10 mouse cellular contexts compared by ENCODE assay signal in the genomic region with DNA sequence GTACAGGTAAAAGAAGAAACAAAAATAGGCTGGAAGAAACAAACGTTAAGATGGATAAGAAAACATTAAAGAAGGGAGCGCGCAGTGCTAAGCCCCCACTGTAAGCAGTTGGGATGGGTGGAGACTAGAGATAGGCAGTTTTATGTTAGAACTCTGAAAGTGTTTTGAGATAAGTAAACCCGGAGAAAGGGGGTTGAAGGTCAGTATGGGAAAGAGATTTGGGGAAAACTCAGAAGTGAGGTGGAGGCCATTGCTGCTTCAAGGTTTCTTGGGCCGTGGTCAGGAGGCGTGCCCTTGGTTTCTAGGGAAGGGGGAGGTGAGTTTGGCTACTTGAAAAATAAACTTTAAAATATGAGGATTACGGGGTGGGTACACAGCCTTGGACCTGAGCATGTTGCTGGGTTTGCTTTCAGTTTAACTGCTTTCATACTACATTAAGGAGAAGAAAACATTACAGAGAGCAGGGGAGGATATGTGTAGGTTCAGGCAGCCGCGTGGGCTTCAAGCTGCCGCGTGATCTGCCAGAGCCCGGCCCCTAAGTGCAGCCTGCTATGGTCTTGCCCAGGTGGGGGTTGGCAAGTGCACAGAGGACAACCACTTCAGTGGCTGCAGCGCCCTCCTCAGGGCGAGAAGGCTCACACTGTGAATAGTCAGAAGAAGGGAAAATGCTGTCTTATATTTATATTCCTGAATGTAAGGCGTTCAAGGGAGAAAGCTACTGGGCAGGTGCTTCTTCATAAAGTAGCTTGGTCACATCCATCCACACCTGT. TPM values are rescaled to one million over a fixed set of nuclear protein-coding genes. Genes with fewer than 3 reads are reported as not detected.
DNase-seq lines count a peak whose midpoint lies in the region; ATAC-seq and TF ChIP-seq lines count a peak whose summit lies in the region.
"Had no signal": no experiment of that assay in that cellular context is flagged by ENCODE, and none has a peak within 500 bp of the region (broad histone marks: within the 10 kb centered on the region; RNA-seq: fewer than 3 reads in every experiment).

No protein-coding gene starts in this region.

- H3K9me3 ChIP-seq in forebrain, postnatal 0 days (ENCODE audit: low read length) = no peaks in the 10 kb centered on the region
- H3K9me3 ChIP-seq in forebrain, embryonic 15.5 days = no peaks in the 10 kb centered on the region
- no peaks in the 10 kb centered on the region for H3K9me3 ChIP-seq in ES-Bruce4 (replicated peaks; ENCODE audit: control insufficient read depth, insufficient read depth, low read length, poor library complexity, severe bottlenecking)
- H3K9me3 ChIP-seq in intestine, embryonic 15.5 days = no peaks in the 10 kb centered on the region
- H3K9me3 ChIP-seq in midbrain, embryonic 14.5 days (ENCODE audit: control insufficient read depth, low read length) = no peaks in the 10 kb centered on the region
- no peaks in the 10 kb centered on the region for H3K9me3 ChIP-seq in midbrain, embryonic 13.5 days
- H3K9me3 ChIP-seq: heart, embryonic 15.5 days; limb, embryonic 15.5 days had no signal

- H3K27ac ChIP-seq in forebrain, postnatal 0 days (ENCODE audit: low read depth, low read length) = no peak overlapping the region
- no peak overlapping the region for H3K27ac ChIP-seq in forebrain, embryonic 15.5 days (replicated peaks)
- H3K27ac ChIP-seq in ES-Bruce4 (ENCODE audit: insufficient read depth, low read length) = no peak overlapping the region
- no peak overlapping the region for H3K27ac ChIP-seq in intestine, embryonic 15.5 days
- no peak overlapping the region for H3K27ac ChIP-seq in midbrain, embryonic 14.5 days (replicated peaks; ENCODE audit: low read depth, low read length)
- no peak overlapping the region for H3K27ac ChIP-seq in midbrain, embryonic 13.5 days
- H3K27ac ChIP-seq: heart, embryonic 15.5 days; limb, embryonic 15.5 days had no signal

- TF ChIP-seq EP300 in ES-Bruce4 (IDR thresholded peaks at IDR 0.05; ENCODE audit: insufficient read depth, low read depth, low read length) = no peak

- no peak for DNase-seq in forebrain, postnatal 0 days
- peak; percentile 19 for DNase-seq in lung, postnatal 10 days
- DNase-seq in midbrain, embryonic 14.5 days = no peak

- H3K4me2 ChIP-seq in forebrain, postnatal 0 days (ENCODE audit: low read depth) = no peak overlapping the region
- H3K4me2 ChIP-seq in forebrain, embryonic 15.5 days (replicated peaks) = no peak overlapping the region
- H3K4me2 ChIP-seq in intestine, embryonic 15.5 days (replicated peaks) = no peak overlapping the region
- no peak overlapping the region for H3K4me2 ChIP-seq in midbrain, embryonic 14.5 days (ENCODE audit: low read length)
- H3K4me2 ChIP-seq in midbrain, embryonic 13.5 days (replicated peaks) = no peak overlapping the region
- H3K4me2 ChIP-seq: heart, embryonic 15.5 days; limb, embryonic 15.5 days had no signal

- H3K36me3 ChIP-seq in forebrain, postnatal 0 days (ENCODE audit: insufficient read depth) = no peaks in the 10 kb centered on the region
- H3K36me3 ChIP-seq in forebrain, embryonic 15.5 days = no peaks in the 10 kb centered on the region
- H3K36me3 ChIP-seq in ES-Bruce4 (ENCODE audit: control insufficient read depth, insufficient read depth, low read length, poor library complexity, severe bottlenecking) = no peaks in the 10 kb centered on the region
- no peaks in the 10 kb centered on the region for H3K36me3 ChIP-seq in intestine, embryonic 15.5 days
- H3K36me3 ChIP-seq in midbrain, embryonic 14.5 days (ENCODE audit: control insufficient read depth, insufficient read depth, low read length) = no peaks in the 10 kb centered on the region
- no peaks in the 10 kb centered on the region for H3K36me3 ChIP-seq in midbrain, embryonic 13.5 days
- H3K36me3 ChIP-seq: heart, embryonic 15.5 days; limb, embryonic 15.5 days had no signal

- no peak overlapping the region for H3K9ac ChIP-seq in forebrain, postnatal 0 days
- no peak overlapping the region for H3K9ac ChIP-seq in forebrain, embryonic 15.5 days (replicated peaks)
- no peak overlapping the region for H3K9ac ChIP-seq in ES-Bruce4 (ENCODE audit: low read depth, poor library complexity, severe bottlenecking)
- no peak overlapping the region for H3K9ac ChIP-seq in intestine, embryonic 15.5 days
- H3K9ac ChIP-seq in midbrain, embryonic 14.5 days (replicated peaks; ENCODE audit: low read length) = no peak overlapping the region
- H3K9ac ChIP-seq in midbrain, embryonic 13.5 days (replicated peaks) = no peak overlapping the region
- H3K9ac ChIP-seq: heart, embryonic 15.5 days; limb, embryonic 15.5 days had no signal

- WGBS in forebrain, postnatal 0 days = 71% methylated on average over 15 of the region's 15 CpGs
- 70% methylated on average over 15 of the region's 15 CpGs for WGBS in forebrain, embryonic 15.5 days
- WGBS in intestine, embryonic 15.5 days = 53% methylated on average over 15 of the region's 15 CpGs
- WGBS in midbrain, embryonic 14.5 days = 74% methylated on average over 15 of the region's 15 CpGs
- 75% methylated on average over 15 of the region's 15 CpGs for WGBS in midbrain, embryonic 13.5 days

- no peaks in the 10 kb centered on the region for H3K4me1 ChIP-seq in forebrain, postnatal 0 days (ENCODE audit: insufficient read depth)
- H3K4me1 ChIP-seq in forebrain, embryonic 15.5 days = no peaks in the 10 kb centered on the region
- no peaks in the 10 kb centered on the region for H3K4me1 ChIP-seq in ES-Bruce4 (ENCODE audit: control insufficient read depth, insufficient read depth, low read length)
- 0 out of 2 replicates have a peak, but pooled peaks cover 7% of the 10 kb centered on the region for H3K4me1 ChIP-seq in intestine, embryonic 15.5 days (replicated peaks)
- H3K4me1 ChIP-seq in midbrain, embryonic 14.5 days (ENCODE audit: control insufficient read depth, insufficient read depth, low read length) = no peaks in the 10 kb centered on the region
- H3K4me1 ChIP-seq in midbrain, embryonic 13.5 days (replicated peaks) = no peaks in the 10 kb centered on the region
- H3K4me1 ChIP-seq: heart, embryonic 15.5 days; limb, embryonic 15.5 days had no signal

- no peak for ATAC-seq in forebrain, postnatal 0 days
- no peak for ATAC-seq in forebrain, embryonic 15.5 days (replicated peaks)
- peak; percentile 74 for ATAC-seq in intestine, embryonic 15.5 days
- no peak for ATAC-seq in erythroblast, adult 5-6 weeks (replicated peaks; ENCODE audit: low FRiP score, poor library complexity, severe bottlenecking)
- no peak for ATAC-seq in midbrain, embryonic 14.5 days (ENCODE audit: low FRiP score, low TSS enrichment)
- no peak for ATAC-seq in midbrain, embryonic 13.5 days

- H3K27me3 ChIP-seq in forebrain, postnatal 0 days (ENCODE audit: insufficient read depth, low read length) = no peaks in the 10 kb centered on the region
- no peaks in the 10 kb centered on the region for H3K27me3 ChIP-seq in forebrain, embryonic 15.5 days
- no peaks in the 10 kb centered on the region for H3K27me3 ChIP-seq in ES-Bruce4 (ENCODE audit: control insufficient read depth, insufficient read depth, low read length, poor library complexity, severe bottlenecking)
- no peaks in the 10 kb centered on the region for H3K27me3 ChIP-seq in intestine, embryonic 15.5 days (replicated peaks)
- no peaks in the 10 kb centered on the region for H3K27me3 ChIP-seq in midbrain, embryonic 14.5 days (ENCODE audit: control insufficient read depth, insufficient read depth, low read length)
- H3K27me3 ChIP-seq in midbrain, embryonic 13.5 days = no peaks in the 10 kb centered on the region
- H3K27me3 ChIP-seq: limb, embryonic 15.5 days had no signal

- no peak for TF ChIP-seq POLR2A in ES-Bruce4 (IDR thresholded peaks at IDR 0.05; ENCODE audit: insufficient read depth, low read length)

- no peak overlapping the region for H3K4me3 ChIP-seq in forebrain, postnatal 0 days (ENCODE audit: low read depth, low read length)
- H3K4me3 ChIP-seq in forebrain, embryonic 15.5 days = no peak overlapping the region
- no peak overlapping the region for H3K4me3 ChIP-seq in ES-Bruce4 (ENCODE audit: low read depth, low read length)
- no peak overlapping the region for H3K4me3 ChIP-seq in intestine, embryonic 15.5 days (replicated peaks)
- no peak overlapping the region for H3K4me3 ChIP-seq in midbrain, embryonic 14.5 days (replicated peaks; ENCODE audit: low read depth, low read length)
- H3K4me3 ChIP-seq in midbrain, embryonic 13.5 days (replicated peaks) = no peak overlapping the region
- H3K4me3 ChIP-seq: heart, embryonic 15.5 days; limb, embryonic 15.5 days had no signal

- 0 out of 2 replicates have a peak, but pooled peaks have one; percentile 9 for TF ChIP-seq CTCF in forebrain, postnatal 0 days (IDR thresholded peaks at IDR 0.05; ENCODE audit: low read depth)
- TF ChIP-seq CTCF in ES-Bruce4 (IDR thresholded peaks at IDR 0.05; ENCODE audit: low read depth, low read length) = peak; percentile 25

RNA-seq across cellular contexts. Expression of gene 4930562C15Rik, which starts 3.4 kb away (rescaled TPM):
- not detected in 2 replicates for total RNA-seq in forebrain, postnatal 0 days (2014; rRNA removed)
- polyA plus RNA-seq in forebrain, postnatal 0 days (2015; fragmentation: Nextera tagmentation; extraction: Ambion mirVana) = 0.17 TPM in 1 of 2 replicates, not detected in the other
- 0.56 and 0.75 TPM in 2 replicates for polyA plus RNA-seq in forebrain, embryonic 15.5 days (2015; fragmentation: Nextera tagmentation; extraction: Ambion mirVana)
- not detected in 2 replicates for polyA plus RNA-seq in ES-Bruce4 (2011; ENCODE audit: insufficient read depth, insufficient read length, low read depth, missing spikeins)
- polyA plus RNA-seq in intestine, embryonic 15.5 days (2015; fragmentation: Nextera tagmentation; extraction: Ambion mirVana) = 0.23 TPM in 2 replicates
- total RNA-seq in erythroblast, adult 5-6 weeks (2015; ENCODE audit: low replicate concordance) = not detected in 2 replicates
- 0.42 TPM in 1 of 2 replicates, not detected in the other for total RNA-seq in erythroblast, adult 5-6 weeks (2017; ENCODE audit: low replicate concordance)
- 0.42 and 0.61 TPM in 2 replicates for polyA plus RNA-seq in midbrain, embryonic 14.5 days (2014; fragmentation: Nextera tagmentation; extraction: Ambion mirVana)
- 0.40 and 0.50 TPM in 2 replicates for polyA plus RNA-seq in midbrain, embryonic 13.5 days (2015; fragmentation: Nextera tagmentation; extraction: Ambion mirVana)

RNA-seq across cellular contexts. Expression of gene Cdip1, which starts 41.7 kb away (rescaled TPM):
- total RNA-seq in forebrain, postnatal 0 days (2014; rRNA removed) = 89.5 and 99.0 TPM in 2 replicates
- polyA plus RNA-seq in forebrain, postnatal 0 days (2015; fragmentation: Nextera tagmentation; extraction: Ambion mirVana) = 107 and 115 TPM in 2 replicates
- polyA plus RNA-seq in forebrain, embryonic 15.5 days (2015; fragmentation: Nextera tagmentation; extraction: Ambion mirVana) = 101 and 104 TPM in 2 replicates
- polyA plus RNA-seq in ES-Bruce4 (2011; ENCODE audit: insufficient read depth, insufficient read length, low read depth, missing spikeins) = 46.5 and 50.5 TPM in 2 replicates
- polyA plus RNA-seq in intestine, embryonic 15.5 days (2015; fragmentation: Nextera tagmentation; extraction: Ambion mirVana) = 83.1 and 88.3 TPM in 2 replicates
- 2.5 and 4.0 TPM in 2 replicates for total RNA-seq in erythroblast, adult 5-6 weeks (2015; ENCODE audit: low replicate concordance)
- total RNA-seq in erythroblast, adult 5-6 weeks (2017; ENCODE audit: low replicate concordance) = 2.1 and 3.2 TPM in 2 replicates
- polyA plus RNA-seq in midbrain, embryonic 14.5 days (2014; fragmentation: Nextera tagmentation; extraction: Ambion mirVana) = 98.1 and 103 TPM in 2 replicates
- polyA plus RNA-seq in midbrain, embryonic 13.5 days (2015; fragmentation: Nextera tagmentation; extraction: Ambion mirVana) = 108 and 109 TPM in 2 replicates

RNA-seq across cellular contexts. Expression of gene Ubald1, which starts 48.3 kb away (rescaled TPM):
- 27.7 and 37.7 TPM in 2 replicates for total RNA-seq in forebrain, postnatal 0 days (2014; rRNA removed)
- polyA plus RNA-seq in forebrain, postnatal 0 days (2015; fragmentation: Nextera tagmentation; extraction: Ambion mirVana) = 79.2 and 80.7 TPM in 2 replicates
- polyA plus RNA-seq in forebrain, embryonic 15.5 days (2015; fragmentation: Nextera tagmentation; extraction: Ambion mirVana) = 45.1 and 47.6 TPM in 2 replicates
- polyA plus RNA-seq in ES-Bruce4 (2011; ENCODE audit: insufficient read depth, insufficient read length, low read depth, missing spikeins) = 31.1 and 32.7 TPM in 2 replicates
- polyA plus RNA-seq in intestine, embryonic 15.5 days (2015; fragmentation: Nextera tagmentation; extraction: Ambion mirVana) = 34.0 and 36.1 TPM in 2 replicates
- total RNA-seq in erythroblast, adult 5-6 weeks (2015; ENCODE audit: low replicate concordance) = 26.8 and 39.6 TPM in 2 replicates
- 9.5 and 18.3 TPM in 2 replicates for total RNA-seq in erythroblast, adult 5-6 weeks (2017; ENCODE audit: low replicate concordance)
- polyA plus RNA-seq in midbrain, embryonic 14.5 days (2014; fragmentation: Nextera tagmentation; extraction: Ambion mirVana) = 49.4 and 53.2 TPM in 2 replicates
- 45.8 and 46.2 TPM in 2 replicates for polyA plus RNA-seq in midbrain, embryonic 13.5 days (2015; fragmentation: Nextera tagmentation; extraction: Ambion mirVana)

RNA-seq across cellular contexts. Expression of gene Mgrn1, which starts 54.2 kb away (rescaled TPM):
- total RNA-seq in forebrain, postnatal 0 days (2014; rRNA removed) = 123 and 167 TPM in 2 replicates
- polyA plus RNA-seq in forebrain, postnatal 0 days (2015; fragmentation: Nextera tagmentation; extraction: Ambion mirVana) = 96.1 and 109 TPM in 2 replicates
- 95.8 and 102 TPM in 2 replicates for polyA plus RNA-seq in forebrain, embryonic 15.5 days (2015; fragmentation: Nextera tagmentation; extraction: Ambion mirVana)
- 46.6 and 47.8 TPM in 2 replicates for polyA plus RNA-seq in ES-Bruce4 (2011; ENCODE audit: insufficient read depth, insufficient read length, low read depth, missing spikeins)
- 71.2 and 77.9 TPM in 2 replicates for polyA plus RNA-seq in intestine, embryonic 15.5 days (2015; fragmentation: Nextera tagmentation; extraction: Ambion mirVana)
- total RNA-seq in erythroblast, adult 5-6 weeks (2015; ENCODE audit: low replicate concordance) = 5.9 and 6.5 TPM in 2 replicates
- total RNA-seq in erythroblast, adult 5-6 weeks (2017; ENCODE audit: low replicate concordance) = 2.0 and 3.3 TPM in 2 replicates
- polyA plus RNA-seq in midbrain, embryonic 14.5 days (2014; fragmentation: Nextera tagmentation; extraction: Ambion mirVana) = 117 and 123 TPM in 2 replicates
- 100 and 101 TPM in 2 replicates for polyA plus RNA-seq in midbrain, embryonic 13.5 days (2015; fragmentation: Nextera tagmentation; extraction: Ambion mirVana)
